Mouse (Mus musculus): ENCODE measurements around the gene AA467197.

AA467197 gene

GRCm38 (mm10) chr2:122636686-122637085 is at the start of gene AA467197:
AA467197 (plus strand) TSS chr2:122636986.
- no peak for DNase-seq (ENCODE audit: low spot score)

- DNase-seq (ENCODE audit: low spot score): no peak
Observed at GRCm38 (mm10) chr2:122587861-122588519, 48.8 kb upstream of the AA467197 start.

GRCm38 (mm10) chr2:122590351-122590750 is 46.4 kb upstream of the AA467197 start:
- no peak for DNase-seq (ENCODE audit: low spot score)

- DNase-seq (ENCODE audit: low spot score): no peak
Observed at GRCm38 (mm10) chr2:122591213-122591612, 45.6 kb upstream of the AA467197 start.

GRCm38 (mm10) chr2:122595461-122595860 is 41.3 kb upstream of the AA467197 start:
- no peak for DNase-seq (ENCODE audit: low spot score)

- DNase-seq (ENCODE audit: low spot score): no peak
Observed at GRCm38 (mm10) chr2:122599736-122600135, 37.0 kb upstream of the AA467197 start.

- no peak for DNase-seq (ENCODE audit: low spot score)
Observed at GRCm38 (mm10) chr2:122601354-122601753, 35.4 kb upstream of the AA467197 start.

GRCm38 (mm10) chr2:122605829-122606228 is 31.0 kb upstream of the AA467197 start:
- DNase-seq (ENCODE audit: low spot score): no peak

GRCm38 (mm10) chr2:122608820-122609219 is 28.0 kb upstream of the AA467197 start:
- no peak for DNase-seq (ENCODE audit: low spot score)

- DNase-seq (ENCODE audit: low spot score): peak; percentile 18
Observed at GRCm38 (mm10) chr2:122610746-122611653, 25.8 kb upstream of the AA467197 start, which contains the start of gene Gatm. Gatm (minus strand) TSS chr2:122611303.

GRCm38 (mm10) chr2:122611654-122611973 is 25.2 kb upstream of the AA467197 start:
- DNase-seq (ENCODE audit: low spot score): no peak

GRCm38 (mm10) chr2:122616237-122616636 is 20.5 kb upstream of the AA467197 start:
- no peak for DNase-seq (ENCODE audit: low spot score)

GRCm38 (mm10) chr2:122617792-122618191 is 19.0 kb upstream of the AA467197 start:
- no peak for DNase-seq (ENCODE audit: low spot score)

GRCm38 (mm10) chr2:122618719-122619118 is 18.1 kb upstream of the AA467197 start:
- DNase-seq (ENCODE audit: low spot score): no peak

- DNase-seq (ENCODE audit: low spot score): no peak
Observed at GRCm38 (mm10) chr2:122621337-122622110, 15.3 kb upstream of the AA467197 start.

GRCm38 (mm10) chr2:122625930-122626329 is 10.9 kb upstream of the AA467197 start:
- DNase-seq (ENCODE audit: low spot score): no peak

- peak; percentile 67 for DNase-seq (ENCODE audit: low spot score)
Observed at GRCm38 (mm10) chr2:122628976-122629375, 7.8 kb upstream of the AA467197 start.

GRCm38 (mm10) chr2:122629871-122630270 is 6.9 kb upstream of the AA467197 start:
- DNase-seq (ENCODE audit: low spot score): no peak

- peak; percentile 90 for DNase-seq (ENCODE audit: low spot score)
Observed at GRCm38 (mm10) chr2:122630465-122631225, 6.1 kb upstream of the AA467197 start.

- DNase-seq (ENCODE audit: low spot score): no peak
Observed at GRCm38 (mm10) chr2:122631226-122631801, 5.5 kb upstream of the AA467197 start.

GRCm38 (mm10) chr2:122637526-122637997 is 776 bp downstream of the AA467197 start:
- DNase-seq (ENCODE audit: low spot score): peak; percentile 61

Data from T-cell, adult 2 months (primary cell).